Mouse (Mus musculus) heart, adult 2 months (tissue): ENCODE results near the gene Dcst2.

Source experiments
- EP300 ChIP-seq: fragments of 200-500 bp; IDR thresholded peaks from 2 replicates; pipeline ENCODE4 v1.6.1; 2011; ENCODE audit warnings: low read depth, low read length, control low read depth; ENCODE audit not compliant: insufficient read depth
- POLR2A ChIP-seq: fragments of 200-500 bp; IDR thresholded peaks from 2 replicates; pipeline ENCODE4 v1.6.1; 2011; ENCODE audit warnings: mild to moderate bottlenecking, low read depth, low read length, control low read depth; ENCODE audit not compliant: insufficient read depth

- no peak for TF ChIP-seq EP300
- no peak for TF ChIP-seq POLR2A
Measured at GRCm38 (mm10) chr3:89425141-89425525, 63.4 kb downstream of the Dcst2 start.
